Mouse (Mus musculus) cerebellum, adult 2 months (tissue): ENCODE data around the gene Nefh.

Experiments
- CTCF ChIP-seq: fragments of 200-500 bp; IDR thresholded peaks from 2 replicates; pipeline ENCODE4 v1.5.1; 2011; ENCODE audit warnings: low read depth, mild to moderate bottlenecking, control low read depth, low read length, moderate library complexity, borderline replicate concordance; ENCODE audit not compliant: insufficient read depth
- POLR2A ChIP-seq: fragments of 200-500 bp; IDR thresholded peaks from 2 replicates; pipeline ENCODE4 v1.6.1; 2011; ENCODE audit warnings: low read length, control low read depth, borderline replicate concordance; ENCODE audit not compliant: insufficient read depth

- TF ChIP-seq CTCF (no peak), POLR2A (no peak)
Measured at GRCm38 (mm10) chr11:4966325-4966724, 18.5 kb upstream of the Nefh start.
